Mouse (Mus musculus) cortical plate, adult 2 months (tissue): Measurements from ENCODE around the gene Tmem59.

Source experiments
- CTCF ChIP-seq: fragments of 200-500 bp; IDR thresholded peaks from 2 replicates; pipeline ENCODE4 v1.5.1; 2011; ENCODE audit warnings: mild to moderate bottlenecking, control low read depth, low read length; ENCODE audit not compliant: insufficient read depth; ENCODE audit errors: extremely low read depth
- POLR2A ChIP-seq: fragments of 200-500 bp; IDR thresholded peaks from 2 replicates; pipeline ENCODE4 v1.6.1; 2011; ENCODE audit warnings: mild to moderate bottlenecking, low read length, control low read depth; ENCODE audit not compliant: insufficient read depth; ENCODE audit errors: extremely low read depth

- TF ChIP-seq CTCF: no peak
- no peak for TF ChIP-seq POLR2A
These were observed 18.3 kb downstream of the Tmem59 start for GRCm38 (mm10) chr4:107196454-107196853.
